Mouse (Mus musculus): ENCODE data around the gene 1700020L24Rik. TPM values are rescaled to one million over a fixed set of nuclear protein-coding genes. Genes with fewer than 3 reads are reported as not detected.

1700020L24Rik gene
- polyA plus RNA-seq, 1 experiment from 2014 or later = 1.8 TPM

- peaks cover 9 to 22% of the 10 kb centered on the region in 2 experiments; a peak in 3 of 4 replicates for H3K4me1 ChIP-seq (ENCODE audit: control insufficient read depth in 2 of 2, insufficient read depth in 2 of 2, low read length in 2 of 2)
These were observed 29.2 kb upstream of the 1700020L24Rik start for GRCm38 (mm10) chr11:83408242-83408641.

GRCm38 (mm10) chr11:83409087-83409754 lies 28.3 kb upstream of the 1700020L24Rik start, which contains the start of gene Rasl10b:
Gene Rasl10b, plus strand, starts transcription at chr11:83409137.
- H3K36me3 ChIP-seq (ENCODE audit: control insufficient read depth, insufficient read depth, low read length) = peaks cover 7% of the 10 kb centered on the region; the same call in 1 of the 2 replicates
- H3K9ac ChIP-seq (ENCODE audit: low read length) = peak within 1 kb of the TSS; percentile 84
- peak within 1 kb of the TSS; percentile 92 for H3K4me2 ChIP-seq (ENCODE audit: low read length)
- peak within 1 kb of the TSS; percentile 67 to 86 for H3K4me3 ChIP-seq (ENCODE audit: control insufficient read depth in 1 of 2, insufficient read depth in 1 of 2, low read depth in 1 of 2, low read length in 2 of 2)
- H3K9me3 ChIP-seq (ENCODE audit: control insufficient read depth, low read length) = no peaks in the 10 kb centered on the region
- H3K27ac ChIP-seq (replicated peaks in 1 of 2; ENCODE audit: control insufficient read depth in 1 of 2, insufficient read depth in 1 of 2, low read depth in 2 of 2, low read length in 2 of 2) = peak within 1 kb of the TSS in 1 of 2 experiments; percentile 54; a peak in 2 of 4 replicates
- no peaks in the 10 kb centered on the region for H3K27me3 ChIP-seq (ENCODE audit: control insufficient read depth, insufficient read depth, low read length)
- WGBS = 1% methylated on average over 37 of the region's 44 CpGs
- peaks cover 9 to 22% of the 10 kb centered on the region in 2 experiments; a peak in 3 of 4 replicates for H3K4me1 ChIP-seq (ENCODE audit: control insufficient read depth in 2 of 2, insufficient read depth in 2 of 2, low read length in 2 of 2)
- ATAC-seq (ENCODE audit: insufficient number of reproducible peaks, insufficient read depth, low FRiP score, low read depth) = 0 out of 2 replicates have a peak, but pooled peaks have one; percentile 51

More at GRCm38 (mm10) chr11:83408242-83408641, 29.2 kb upstream of the 1700020L24Rik start:
- Histone ChIP-seq H3K4me2 (ENCODE audit: low read length) (no peak overlapping the region), H3K4me3 (ENCODE audit: control insufficient read depth in 1 of 2, insufficient read depth in 1 of 2, low read depth in 1 of 2, low read length in 2 of 2) (no peak overlapping the region), H3K9me3 (ENCODE audit: control insufficient read depth, low read length) (no peaks in the 10 kb centered on the region), H3K9ac (ENCODE audit: low read length) (no peak overlapping the region), H3K36me3 (ENCODE audit: control insufficient read depth, insufficient read depth, low read length) (peaks cover 17% of the 10 kb centered on the region), H3K27ac (replicated peaks in 1 of 2; ENCODE audit: control insufficient read depth in 1 of 2, insufficient read depth in 1 of 2, low read depth in 2 of 2, low read length in 2 of 2) (no peak overlapping the region), H3K27me3 (ENCODE audit: control insufficient read depth, insufficient read depth, low read length) (no peaks in the 10 kb centered on the region)
- WGBS = 50% methylated on average over 8 of the region's 8 CpGs
- no peak for ATAC-seq (ENCODE audit: insufficient number of reproducible peaks, insufficient read depth, low FRiP score, low read depth)

- H3K9me3 ChIP-seq (ENCODE audit: control insufficient read depth, low read length) = no peaks in the 10 kb centered on the region
- 0 out of 2 replicates have a peak, but pooled peaks cover 5% of the 10 kb centered on the region for H3K36me3 ChIP-seq (ENCODE audit: control insufficient read depth, insufficient read depth, low read length)
- ATAC-seq (ENCODE audit: insufficient number of reproducible peaks, insufficient read depth, low FRiP score, low read depth) = no peak
- WGBS = 2% methylated on average over 34 of the region's 40 CpGs
- H3K27me3 ChIP-seq (ENCODE audit: control insufficient read depth, insufficient read depth, low read length) = no peaks in the 10 kb centered on the region
- H3K27ac ChIP-seq (replicated peaks in 1 of 2; ENCODE audit: control insufficient read depth in 1 of 2, insufficient read depth in 1 of 2, low read depth in 2 of 2, low read length in 2 of 2) = peak overlapping the region in 1 of 2 experiments; percentile 54; a peak in 2 of 4 replicates
- peak overlapping the region; percentile 92 for H3K4me2 ChIP-seq (ENCODE audit: low read length)
- peaks cover 9 to 22% of the 10 kb centered on the region in 2 experiments; a peak in 3 of 4 replicates for H3K4me1 ChIP-seq (ENCODE audit: control insufficient read depth in 2 of 2, insufficient read depth in 2 of 2, low read length in 2 of 2)
- peak overlapping the region; percentile 84 for H3K9ac ChIP-seq (ENCODE audit: low read length)
- H3K4me3 ChIP-seq (ENCODE audit: control insufficient read depth in 1 of 2, insufficient read depth in 1 of 2, low read depth in 1 of 2, low read length in 2 of 2) = peak overlapping the region; percentile 67 to 86
These were observed 27.6 kb upstream of the 1700020L24Rik start for GRCm38 (mm10) chr11:83409792-83410291.

- H3K4me3 ChIP-seq (ENCODE audit: control insufficient read depth in 1 of 2, insufficient read depth in 1 of 2, low read depth in 1 of 2, low read length in 2 of 2) = peak overlapping the region; percentile 67 to 86
These were observed 27.0 kb upstream of the 1700020L24Rik start for GRCm38 (mm10) chr11:83410510-83410909.

GRCm38 (mm10) chr11:83417080-83417479 lies 20.4 kb upstream of the 1700020L24Rik start:
- H3K9ac ChIP-seq (ENCODE audit: low read length) = no peak overlapping the region
- H3K36me3 ChIP-seq (ENCODE audit: control insufficient read depth, insufficient read depth, low read length) = no peaks in the 10 kb centered on the region
- peaks cover 37% of the 10 kb centered on the region for H3K27me3 ChIP-seq (ENCODE audit: control insufficient read depth, insufficient read depth, low read length)
- no peak overlapping the region for H3K27ac ChIP-seq (replicated peaks in 1 of 2; ENCODE audit: control insufficient read depth in 1 of 2, insufficient read depth in 1 of 2, low read depth in 2 of 2, low read length in 2 of 2)
- 6% methylated on average over 5 of the region's 5 CpGs for WGBS
- no peak for ATAC-seq (ENCODE audit: insufficient number of reproducible peaks, insufficient read depth, low FRiP score, low read depth)
- H3K4me1 ChIP-seq (ENCODE audit: control insufficient read depth in 2 of 2, insufficient read depth in 2 of 2, low read length in 2 of 2) = peaks cover 2 to 6% of the 10 kb centered on the region in 2 experiments; a peak in 2 of 4 replicates
- H3K4me2 ChIP-seq (ENCODE audit: low read length) = no peak overlapping the region
- H3K4me3 ChIP-seq (ENCODE audit: control insufficient read depth in 1 of 2, insufficient read depth in 1 of 2, low read depth in 1 of 2, low read length in 2 of 2) = no peak overlapping the region
- no peaks in the 10 kb centered on the region for H3K9me3 ChIP-seq (ENCODE audit: control insufficient read depth, low read length)

More at GRCm38 (mm10) chr11:83410510-83410909, 27.0 kb upstream of the 1700020L24Rik start:
- Histone ChIP-seq H3K36me3 (ENCODE audit: control insufficient read depth, insufficient read depth, low read length) (0 out of 2 replicates have a peak, but pooled peaks cover under 1% of the 10 kb centered on the region), H3K9ac (ENCODE audit: low read length) (peak overlapping the region; percentile 84; the same call in 1 of the 2 replicates), H3K4me1 (ENCODE audit: control insufficient read depth in 2 of 2, insufficient read depth in 2 of 2, low read length in 2 of 2) (peaks cover 9 to 20% of the 10 kb centered on the region in 2 experiments; a peak in 3 of 4 replicates), H3K27me3 (ENCODE audit: control insufficient read depth, insufficient read depth, low read length) (no peaks in the 10 kb centered on the region), H3K9me3 (ENCODE audit: control insufficient read depth, low read length) (no peaks in the 10 kb centered on the region), H3K4me2 (ENCODE audit: low read length) (peak overlapping the region; percentile 92), H3K27ac (replicated peaks in 1 of 2; ENCODE audit: control insufficient read depth in 1 of 2, insufficient read depth in 1 of 2, low read depth in 2 of 2, low read length in 2 of 2) (no peak overlapping the region)
- ATAC-seq (ENCODE audit: insufficient number of reproducible peaks, insufficient read depth, low FRiP score, low read depth) = no peak
- 62% methylated on average over 6 of the region's 6 CpGs for WGBS

GRCm38 (mm10) chr11:83417708-83418107 lies 19.8 kb upstream of the 1700020L24Rik start:
- peaks cover 39% of the 10 kb centered on the region for H3K27me3 ChIP-seq (ENCODE audit: control insufficient read depth, insufficient read depth, low read length)

GRCm38 (mm10) chr11:83418566-83418965 lies 18.9 kb upstream of the 1700020L24Rik start:
- Histone ChIP-seq H3K4me3 (ENCODE audit: control insufficient read depth in 1 of 2, insufficient read depth in 1 of 2, low read depth in 1 of 2, low read length in 2 of 2) (no peak overlapping the region), H3K27ac (replicated peaks in 1 of 2; ENCODE audit: control insufficient read depth in 1 of 2, insufficient read depth in 1 of 2, low read depth in 2 of 2, low read length in 2 of 2) (no peak overlapping the region), H3K9ac (ENCODE audit: low read length) (no peak overlapping the region), H3K9me3 (ENCODE audit: control insufficient read depth, low read length) (no peaks in the 10 kb centered on the region), H3K27me3 (ENCODE audit: control insufficient read depth, insufficient read depth, low read length) (peaks cover 39% of the 10 kb centered on the region), H3K4me2 (ENCODE audit: low read length) (peak overlapping the region; percentile 44), H3K4me1 (ENCODE audit: control insufficient read depth in 2 of 2, insufficient read depth in 2 of 2, low read length in 2 of 2) (peaks cover 2 to 6% of the 10 kb centered on the region in 2 experiments; a peak in 2 of 4 replicates), H3K36me3 (ENCODE audit: control insufficient read depth, insufficient read depth, low read length) (no peaks in the 10 kb centered on the region)
- ATAC-seq (ENCODE audit: insufficient number of reproducible peaks, insufficient read depth, low FRiP score, low read depth) = no peak
- 5% methylated on average over 38 of the region's 38 CpGs for WGBS

More at GRCm38 (mm10) chr11:83417708-83418107, 19.8 kb upstream of the 1700020L24Rik start:
- no peak for ATAC-seq (ENCODE audit: insufficient number of reproducible peaks, insufficient read depth, low FRiP score, low read depth)
- 78% methylated on average over 7 of the region's 7 CpGs for WGBS
- Histone ChIP-seq H3K27ac (replicated peaks in 1 of 2; ENCODE audit: control insufficient read depth in 1 of 2, insufficient read depth in 1 of 2, low read depth in 2 of 2, low read length in 2 of 2) (no peak overlapping the region), H3K4me2 (ENCODE audit: low read length) (no peak overlapping the region), H3K4me1 (ENCODE audit: control insufficient read depth in 2 of 2, insufficient read depth in 2 of 2, low read length in 2 of 2) (peaks cover 2 to 6% of the 10 kb centered on the region in 2 experiments; a peak in 2 of 4 replicates), H3K4me3 (ENCODE audit: control insufficient read depth in 1 of 2, insufficient read depth in 1 of 2, low read depth in 1 of 2, low read length in 2 of 2) (no peak overlapping the region), H3K9ac (ENCODE audit: low read length) (no peak overlapping the region), H3K9me3 (ENCODE audit: control insufficient read depth, low read length) (no peaks in the 10 kb centered on the region), H3K36me3 (ENCODE audit: control insufficient read depth, insufficient read depth, low read length) (no peaks in the 10 kb centered on the region)

Data from heart, embryonic 14.5 days (tissue).